Mouse (Mus musculus) gonadal fat pad, adult 2 months (tissue): ENCODE measurements around the gene Vmn1r173. TPM values are rescaled to one million over a fixed set of nuclear protein-coding genes. Genes with fewer than 3 reads are reported as not detected.
"Not testable (repeated sequence)": the region's sequence is repeated elsewhere in the genome, so short reads cannot be mapped to it uniquely, and the experiment has no call there.

Experiments
- DNase-seq: peaks from one replicate; pipeline ENCODE4 v3.0.0-alpha.2; 2012; ENCODE audit warnings: low read depth
- polyA plus RNA-seq: library from polyadenylated mRNA; depleted of rRNA; stranded (reverse); fragments of >200 nt; gene quantifications from 2 replicates; pipeline ENCODE4 v1.2.3, GENCODE M21; 2012; rRNA removed

Vmn1r173 gene
- polyA plus RNA-seq, result not detected in 2 replicates

DNA sequence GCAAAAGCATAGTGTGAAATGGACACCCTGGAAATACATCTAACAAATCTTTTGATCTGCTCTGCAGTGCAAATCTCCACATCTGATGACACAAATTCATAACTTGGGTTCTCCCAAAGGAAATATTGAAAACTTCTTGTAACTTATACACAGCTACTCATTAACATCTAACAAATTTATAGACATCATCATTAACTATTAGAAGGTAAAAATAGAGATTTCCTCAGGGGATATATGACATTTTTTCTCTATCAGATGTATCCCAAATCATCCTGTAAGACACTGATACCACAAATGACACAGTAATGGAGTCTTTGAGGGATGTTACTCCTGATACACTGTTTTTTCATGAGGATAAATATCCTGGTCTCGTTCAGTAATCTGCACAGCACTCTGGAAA lies at the start of gene Vmn1r173:
Gene Vmn1r173, plus strand, starts transcription at position 301 of the 400 bp plus-strand sequence.
- DNase-seq, result not testable (repeated sequence)

DNA sequence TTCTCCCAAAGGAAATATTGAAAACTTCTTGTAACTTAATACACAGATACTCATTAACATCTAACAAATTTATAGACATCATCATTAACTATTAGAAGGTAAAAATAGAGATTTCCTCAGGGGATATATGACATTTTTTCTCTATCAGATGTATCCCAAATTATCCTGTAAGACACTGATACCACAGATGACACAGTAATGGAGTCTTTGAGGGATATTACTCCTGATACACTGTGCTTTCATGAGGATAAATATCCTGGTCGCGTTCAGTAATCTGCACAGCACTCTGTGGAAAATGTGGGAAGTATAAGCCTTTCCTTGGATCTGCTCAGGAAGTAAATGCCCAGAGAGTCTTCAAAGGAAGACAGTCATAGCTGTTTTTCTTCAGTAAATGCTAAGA lies 42.5 kb upstream of the Vmn1r173 start, which contains the start of gene Vmn1r172:
Gene Vmn1r172, plus strand, starts transcription at position 301 of the 400 bp plus-strand sequence.
- DNase-seq, result no peak

DNA sequence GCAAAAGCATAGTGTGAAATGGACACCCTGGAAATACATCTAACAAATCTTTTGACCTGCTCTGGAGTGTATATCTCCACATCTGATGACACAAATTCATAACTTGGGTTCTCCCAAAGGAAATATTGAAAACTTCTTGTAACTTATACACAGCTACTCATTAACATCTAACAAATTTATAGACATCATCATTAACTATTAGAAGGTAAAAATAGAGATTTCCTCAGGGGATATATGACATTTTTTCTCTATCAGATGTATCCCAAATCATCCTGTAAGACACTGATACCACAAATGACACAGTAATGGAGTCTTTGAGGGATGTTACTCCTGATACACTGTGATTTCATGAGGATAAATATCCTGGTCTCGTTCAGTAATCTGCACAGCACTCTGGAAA lies 51.5 kb downstream of the Vmn1r173 start, which contains the start of gene Vmn1r174:
Gene Vmn1r174, plus strand, starts transcription at position 301 of the 400 bp plus-strand sequence.
- DNase-seq, result not testable (repeated sequence)

Other genes starting within 250 kb of the Vmn1r173 start
- gene Vmn1r167, start 193.5 kb upstream of the Vmn1r173 start, polyA plus RNA-seq, result not detected in 2 replicates
- not detected in 2 replicates for gene Vmn1r168, start 161.0 kb upstream of the Vmn1r173 start, polyA plus RNA-seq
- not detected in 2 replicates for gene Vmn1r169, start 125.2 kb upstream of the Vmn1r173 start, polyA plus RNA-seq
- gene Vmn1r170, start 94.5 kb upstream of the Vmn1r173 start, polyA plus RNA-seq, result not detected in 2 replicates
- gene Vmn1r171, start 70.0 kb upstream of the Vmn1r173 start, polyA plus RNA-seq, result not detected in 2 replicates
- gene Vmn1r172, start 42.4 kb upstream of the Vmn1r173 start, polyA plus RNA-seq, result not detected in 2 replicates
- not detected in 2 replicates for gene Vmn1r174, start 51.6 kb downstream of the Vmn1r173 start, polyA plus RNA-seq
- gene Vmn1r175, start 109.9 kb downstream of the Vmn1r173 start, polyA plus RNA-seq, result not detected in 2 replicates
- not detected in 2 replicates for gene Vmn1r176, start 136.7 kb downstream of the Vmn1r173 start, polyA plus RNA-seq
- not detected in 2 replicates for gene Vmn1r177, start 165.7 kb downstream of the Vmn1r173 start, polyA plus RNA-seq
- not detected in 2 replicates for gene Vmn1r178, start 191.3 kb downstream of the Vmn1r173 start, polyA plus RNA-seq
- gene Vmn1r179, start 226.3 kb downstream of the Vmn1r173 start, polyA plus RNA-seq, result not detected in 2 replicates
- not detected in 2 replicates for gene Vmn1r180, start 249.9 kb downstream of the Vmn1r173 start, polyA plus RNA-seq